Mouse (Mus musculus): Measurements from ENCODE around the gene Fkbp15. TPM values are rescaled to one million over a fixed set of nuclear protein-coding genes. Genes with fewer than 3 reads are reported as not detected.
"Not testable (repeated sequence)": the region's sequence is repeated elsewhere in the genome, so short reads cannot be mapped to it uniquely, and the experiment has no call there.

Gene Fkbp15
- polyA plus RNA-seq, 1 experiment from 2014 or later = 23.0 TPM

GRCm38 (mm10) chr4:62273916-62274315 is 86.4 kb downstream of the Fkbp15 start:
- Histone ChIP-seq H3K9ac (replicated peaks; ENCODE audit: low read length) (no peak overlapping the region), H3K27me3 (ENCODE audit: control insufficient read depth, insufficient read depth, low read length) (no peaks in the 10 kb centered on the region), H3K27ac (replicated peaks; ENCODE audit: low read depth, low read length) (no peak overlapping the region), H3K9me3 (ENCODE audit: control insufficient read depth, low read length) (no peaks in the 10 kb centered on the region), H3K4me2 (ENCODE audit: low read length) (no peak overlapping the region), H3K4me1 (ENCODE audit: control insufficient read depth, insufficient read depth, low read length) (no peaks in the 10 kb centered on the region), H3K36me3 (ENCODE audit: control insufficient read depth, insufficient read depth, low read length) (no peaks in the 10 kb centered on the region), H3K4me3 (replicated peaks; ENCODE audit: low read depth, low read length) (no peak overlapping the region)
- DNase-seq (no peak), ATAC-seq (ENCODE audit: low FRiP score, low TSS enrichment) (no peak)
- WGBS = 93% methylated on average over 10 of the region's 10 CpGs

GRCm38 (mm10) chr4:62272696-62273095 is 87.7 kb downstream of the Fkbp15 start:
- Histone ChIP-seq H3K9ac (replicated peaks; ENCODE audit: low read length) (no peak overlapping the region), H3K9me3 (ENCODE audit: control insufficient read depth, low read length) (no peaks in the 10 kb centered on the region), H3K27ac (replicated peaks; ENCODE audit: low read depth, low read length) (no peak overlapping the region), H3K4me2 (ENCODE audit: low read length) (no peak overlapping the region), H3K27me3 (ENCODE audit: control insufficient read depth, insufficient read depth, low read length) (no peaks in the 10 kb centered on the region), H3K4me3 (replicated peaks; ENCODE audit: low read depth, low read length) (no peak overlapping the region), H3K36me3 (ENCODE audit: control insufficient read depth, insufficient read depth, low read length) (no peaks in the 10 kb centered on the region), H3K4me1 (ENCODE audit: control insufficient read depth, insufficient read depth, low read length) (no peaks in the 10 kb centered on the region)
- ATAC-seq (ENCODE audit: low FRiP score, low TSS enrichment) (no peak), DNase-seq (no peak)
- WGBS = 91% methylated on average over 10 of the region's 10 CpGs

- Histone ChIP-seq H3K9me3 (ENCODE audit: control insufficient read depth, low read length) (no peaks in the 10 kb centered on the region), H3K36me3 (ENCODE audit: control insufficient read depth, insufficient read depth, low read length) (no peaks in the 10 kb centered on the region), H3K4me1 (ENCODE audit: control insufficient read depth, insufficient read depth, low read length) (no peaks in the 10 kb centered on the region), H3K27ac (replicated peaks; ENCODE audit: low read depth, low read length) (no peak overlapping the region), H3K4me3 (replicated peaks; ENCODE audit: low read depth, low read length) (no peak overlapping the region), H3K27me3 (ENCODE audit: control insufficient read depth, insufficient read depth, low read length) (no peaks in the 10 kb centered on the region), H3K4me2 (ENCODE audit: low read length) (no peak overlapping the region), H3K9ac (replicated peaks; ENCODE audit: low read length) (no peak overlapping the region)
- ATAC-seq (ENCODE audit: low FRiP score, low TSS enrichment) = no peak
- no peak for DNase-seq
- 81% methylated on average over 10 of the region's 10 CpGs for WGBS
Observed at GRCm38 (mm10) chr4:62267101-62267500, 93.2 kb downstream of the Fkbp15 start.

GRCm38 (mm10) chr4:62266016-62266415 is 94.3 kb downstream of the Fkbp15 start:
- not testable (repeated sequence) for ATAC-seq (ENCODE audit: low FRiP score, low TSS enrichment); H3K27me3 ChIP-seq (ENCODE audit: control insufficient read depth, insufficient read depth, low read length); H3K4me3 ChIP-seq (replicated peaks; ENCODE audit: low read depth, low read length); H3K9ac ChIP-seq (replicated peaks; ENCODE audit: low read length); H3K4me2 ChIP-seq (ENCODE audit: low read length); H3K9me3 ChIP-seq (ENCODE audit: control insufficient read depth, low read length); H3K36me3 ChIP-seq (ENCODE audit: control insufficient read depth, insufficient read depth, low read length); H3K27ac ChIP-seq (replicated peaks; ENCODE audit: low read depth, low read length); DNase-seq; H3K4me1 ChIP-seq (ENCODE audit: control insufficient read depth, insufficient read depth, low read length)
- 76% methylated on average over 7 of the region's 7 CpGs for WGBS

GRCm38 (mm10) chr4:62265154-62265836 is 95.1 kb downstream of the Fkbp15 start:
- no peak overlapping the region for H3K4me2 ChIP-seq (ENCODE audit: low read length)
- H3K36me3 ChIP-seq (ENCODE audit: control insufficient read depth, insufficient read depth, low read length) = no peaks in the 10 kb centered on the region
- H3K4me1 ChIP-seq (ENCODE audit: control insufficient read depth, insufficient read depth, low read length) = no peaks in the 10 kb centered on the region
- H3K9me3 ChIP-seq (ENCODE audit: control insufficient read depth, low read length) = no peaks in the 10 kb centered on the region
- ATAC-seq (ENCODE audit: low FRiP score, low TSS enrichment) (no peak), DNase-seq (no peak)
- no peak overlapping the region for H3K27ac ChIP-seq (replicated peaks; ENCODE audit: low read depth, low read length)
- no peak overlapping the region for H3K9ac ChIP-seq (replicated peaks; ENCODE audit: low read length)
- H3K4me3 ChIP-seq (replicated peaks; ENCODE audit: low read depth, low read length) = no peak overlapping the region
- no peaks in the 10 kb centered on the region for H3K27me3 ChIP-seq (ENCODE audit: control insufficient read depth, insufficient read depth, low read length)
- WGBS = 90% methylated on average over 10 of the region's 10 CpGs

- ATAC-seq (ENCODE audit: low FRiP score, low TSS enrichment) = no peak
- peak; percentile 60 for DNase-seq
- H3K4me3 ChIP-seq (replicated peaks; ENCODE audit: low read depth, low read length) = no peak overlapping the region
Observed at GRCm38 (mm10) chr4:62263133-62263844, 97.1 kb downstream of the Fkbp15 start.

GRCm38 (mm10) chr4:62262276-62262675 is 98.1 kb downstream of the Fkbp15 start, which contains the start of gene Slc31a2:
TSS of gene Slc31a2 (plus strand) at chr4:62262562.
- ATAC-seq (ENCODE audit: low FRiP score, low TSS enrichment) (no peak), DNase-seq (no peak)
- H3K27ac ChIP-seq (replicated peaks; ENCODE audit: low read depth, low read length) = no peak within 1 kb of the TSS
- H3K36me3 ChIP-seq (ENCODE audit: control insufficient read depth, insufficient read depth, low read length) = no peaks in the 10 kb centered on the region
- H3K9ac ChIP-seq (replicated peaks; ENCODE audit: low read length) = no peak within 1 kb of the TSS
- no peaks in the 10 kb centered on the region for H3K4me1 ChIP-seq (ENCODE audit: control insufficient read depth, insufficient read depth, low read length)
- H3K9me3 ChIP-seq (ENCODE audit: control insufficient read depth, low read length) = no peaks in the 10 kb centered on the region
- H3K4me2 ChIP-seq (ENCODE audit: low read length) = no peak within 1 kb of the TSS
- no peak within 1 kb of the TSS for H3K4me3 ChIP-seq (replicated peaks; ENCODE audit: low read depth, low read length)
- WGBS = 58% methylated on average over 2 of the region's 2 CpGs
- H3K27me3 ChIP-seq (ENCODE audit: control insufficient read depth, insufficient read depth, low read length) = no peaks in the 10 kb centered on the region

More at GRCm38 (mm10) chr4:62263133-62263844, 97.1 kb downstream of the Fkbp15 start:
- H3K9me3 ChIP-seq (ENCODE audit: control insufficient read depth, low read length) = no peaks in the 10 kb centered on the region
- H3K27ac ChIP-seq (replicated peaks; ENCODE audit: low read depth, low read length) = no peak overlapping the region
- H3K36me3 ChIP-seq (ENCODE audit: control insufficient read depth, insufficient read depth, low read length) = no peaks in the 10 kb centered on the region
- 32% methylated on average over 7 of the region's 7 CpGs for WGBS
- no peaks in the 10 kb centered on the region for H3K27me3 ChIP-seq (ENCODE audit: control insufficient read depth, insufficient read depth, low read length)
- no peak overlapping the region for H3K9ac ChIP-seq (replicated peaks; ENCODE audit: low read length)
- no peak overlapping the region for H3K4me2 ChIP-seq (ENCODE audit: low read length)
- H3K4me1 ChIP-seq (ENCODE audit: control insufficient read depth, insufficient read depth, low read length) = no peaks in the 10 kb centered on the region

GRCm38 (mm10) chr4:62256931-62257330 is 103.4 kb downstream of the Fkbp15 start:
- Histone ChIP-seq H3K9me3 (ENCODE audit: control insufficient read depth, low read length) (no peaks in the 10 kb centered on the region), H3K4me2 (ENCODE audit: low read length) (no peak overlapping the region), H3K36me3 (ENCODE audit: control insufficient read depth, insufficient read depth, low read length) (no peaks in the 10 kb centered on the region), H3K4me3 (replicated peaks; ENCODE audit: low read depth, low read length) (no peak overlapping the region), H3K4me1 (ENCODE audit: control insufficient read depth, insufficient read depth, low read length) (no peaks in the 10 kb centered on the region), H3K9ac (replicated peaks; ENCODE audit: low read length) (no peak overlapping the region), H3K27me3 (ENCODE audit: control insufficient read depth, insufficient read depth, low read length) (no peaks in the 10 kb centered on the region), H3K27ac (replicated peaks; ENCODE audit: low read depth, low read length) (no peak overlapping the region)
- no peak for ATAC-seq (ENCODE audit: low FRiP score, low TSS enrichment)
- peak; percentile 29 for DNase-seq
- WGBS = 40% methylated on average over 8 of the region's 8 CpGs

GRCm38 (mm10) chr4:62254551-62254950 is 105.8 kb downstream of the Fkbp15 start:
- H3K4me1 ChIP-seq (ENCODE audit: control insufficient read depth, insufficient read depth, low read length) = no peaks in the 10 kb centered on the region

More at GRCm38 (mm10) chr4:62254551-62254950, 105.8 kb downstream of the Fkbp15 start:
- Histone ChIP-seq H3K4me3 (replicated peaks; ENCODE audit: low read depth, low read length) (no peak overlapping the region), H3K27me3 (ENCODE audit: control insufficient read depth, insufficient read depth, low read length) (no peaks in the 10 kb centered on the region), H3K27ac (replicated peaks; ENCODE audit: low read depth, low read length) (no peak overlapping the region), H3K4me2 (ENCODE audit: low read length) (no peak overlapping the region), H3K9ac (replicated peaks; ENCODE audit: low read length) (no peak overlapping the region), H3K36me3 (ENCODE audit: control insufficient read depth, insufficient read depth, low read length) (no peaks in the 10 kb centered on the region), H3K9me3 (ENCODE audit: control insufficient read depth, low read length) (no peaks in the 10 kb centered on the region)
- no peak for ATAC-seq (ENCODE audit: low FRiP score, low TSS enrichment)
- WGBS = 76% methylated on average over 8 of the region's 8 CpGs
- DNase-seq = no peak

Data from midbrain, embryonic 14.5 days (tissue).